Mouse (Mus musculus): ENCODE measurements at regions not wholly inside any gene's neighbourhood (a gene's known extent, or its start where the extent isn't known, plus 50 kb on each side); places are given as distances from the start of the nearest gene placed in this dataset.

GRCm38 (mm10) chr15:70920138-70920537 lies 2914.2 kb upstream of the Gm6569 start:
- ATAC-seq (replicated peaks; ENCODE audit: low FRiP score, low TSS enrichment, poor library complexity, severe bottlenecking): no peak

- 0 out of 2 replicates have a peak, but pooled peaks have one; percentile 67 for ATAC-seq (replicated peaks; ENCODE audit: low FRiP score, low TSS enrichment, poor library complexity, severe bottlenecking)
Measured at GRCm38 (mm10) chr15:70920862-70921261, 2913.5 kb upstream of the Gm6569 start.

Measured in megakaryocyte-erythroid progenitor cell, adult 5-6 weeks (primary cell).